Mouse (Mus musculus) limb, embryonic 15.5 days (tissue): ENCODE results near the gene Fsd1l. TPM values are rescaled to one million over a fixed set of nuclear protein-coding genes. Genes with fewer than 3 reads are reported as not detected.
"Not testable (repeated sequence)": the region's sequence is repeated elsewhere in the genome, so short reads cannot be mapped to it uniquely, and the experiment has no call there.

Experiments used
- ATAC-seq: fragments of 200-750 bp; cut with Nextera tagmentation; 2 replicates; pipeline ENCODE4 v1.8.0; 2017; ENCODE audit warnings: low read depth, moderate TSS enrichment; ENCODE audit not compliant: insufficient number of reproducible peaks, low FRiP score, low TSS enrichment
- H3K27ac ChIP-seq: fragments of 300-500 bp; sonication (generic); 2 replicates; pipeline ENCODE4 v1.5.1; 2015; ENCODE audit warnings: moderate library complexity, mild to moderate bottlenecking, inconsistent platforms
- H3K27me3 ChIP-seq: fragments of 300-500 bp; sonication (generic); 2 replicates; pipeline ENCODE4 v1.6.1; 2015; ENCODE audit warnings: inconsistent platforms
- H3K36me3 ChIP-seq: fragments of 300-500 bp; sonication (generic); 2 replicates; pipeline ENCODE4 v1.6.1; 2015; ENCODE audit warnings: inconsistent platforms
- H3K4me1 ChIP-seq: fragments of 300-500 bp; sonication (generic); 2 replicates; pipeline ENCODE4 v1.6.1; 2015; ENCODE audit warnings: inconsistent platforms
- H3K4me2 ChIP-seq: fragments of 300-500 bp; sonication (generic); 2 replicates; pipeline ENCODE4 v1.6.1; 2015; ENCODE audit warnings: mild to moderate bottlenecking, inconsistent platforms
- H3K4me3 ChIP-seq: fragments of 300-500 bp; sonication (generic); 2 replicates; pipeline ENCODE4 v1.5.1; 2015; ENCODE audit warnings: mild to moderate bottlenecking, inconsistent platforms
- H3K9ac ChIP-seq: fragments of 300-500 bp; sonication (generic); 2 replicates; pipeline ENCODE4 v1.6.1; 2015; ENCODE audit warnings: inconsistent platforms
- H3K9me3 ChIP-seq: fragments of 300-500 bp; sonication (generic); 2 replicates; pipeline ENCODE4 v1.6.1; 2016; ENCODE audit warnings: inconsistent platforms
- WGBS: fragments of 180-500 bp; shearing (Covaris S2); methylation state at CpG from one replicate; pipeline ENCODE4 v1.1.7; 2015; 5-methylcytosine and 5-hydroxymethylcytosine counted together
- polyA plus RNA-seq: library from polyadenylated mRNA; unstranded; fragments of >200 nt; fragmentation: Nextera tagmentation; extraction: Ambion mirVana; gene quantifications from 2 replicates; pipeline ENCODE4 v1.2.1, GENCODE M21; 2015

Fsd1l gene
- polyA plus RNA-seq, 1 experiment from 2014 or later = 13.1 TPM

DNA sequence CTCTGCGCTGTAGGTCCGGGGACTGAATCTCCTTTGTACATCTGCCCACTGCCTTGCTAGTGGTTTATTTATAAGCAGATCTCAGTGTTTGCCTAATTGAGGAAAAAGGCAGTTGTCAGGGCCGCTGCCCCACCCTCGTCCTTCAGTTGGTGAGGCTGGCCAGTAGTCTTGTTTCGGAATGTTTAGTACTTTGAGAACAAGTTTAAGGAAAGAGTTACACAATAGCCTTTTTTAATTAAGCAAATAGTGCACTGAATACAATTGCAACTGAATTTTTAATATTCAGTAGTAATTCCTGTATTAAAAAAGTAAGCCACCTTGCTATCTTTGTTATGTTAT, 709 bp downstream of the Fsd1l start:
- H3K9me3 ChIP-seq = no peaks in the 10 kb centered on the region
- H3K4me1 ChIP-seq = peaks cover 10% of the 10 kb centered on the region; the same call in 1 of the 2 replicates
- no peak for ATAC-seq
- WGBS = 2% methylated on average over 5 of the region's 5 CpGs
- no peaks in the 10 kb centered on the region for H3K36me3 ChIP-seq
- H3K27ac ChIP-seq = peak overlapping the region; percentile 65
- peak overlapping the region; percentile 71 for H3K9ac ChIP-seq
- no peaks in the 10 kb centered on the region for H3K27me3 ChIP-seq
- peak overlapping the region; percentile 74 for H3K4me2 ChIP-seq
- peak overlapping the region; percentile 80 for H3K4me3 ChIP-seq

DNA sequence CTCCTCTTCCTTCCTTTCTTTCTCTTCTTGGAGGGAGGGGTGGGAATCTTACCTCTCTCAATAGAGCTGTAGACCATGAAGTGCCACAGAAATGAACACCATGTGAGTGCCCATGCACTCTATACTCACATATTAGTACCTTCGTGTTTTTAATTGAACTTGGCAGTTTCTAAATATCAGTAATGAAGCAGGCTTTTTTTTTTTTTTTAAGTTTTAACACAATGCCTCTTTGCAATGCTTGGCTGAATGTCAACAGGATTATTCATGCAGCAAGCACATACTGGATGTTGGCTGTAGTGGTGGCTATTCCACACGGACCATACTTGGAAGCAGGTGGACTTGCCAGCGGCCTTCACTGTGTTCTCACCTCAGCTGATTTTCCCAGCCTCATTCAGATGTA, 4.1 kb downstream of the Fsd1l start:
- H3K27ac ChIP-seq = no peak overlapping the region
- no peaks in the 10 kb centered on the region for H3K36me3 ChIP-seq
- H3K27me3 ChIP-seq = no peaks in the 10 kb centered on the region
- H3K4me2 ChIP-seq = no peak overlapping the region
- no peak overlapping the region for H3K9ac ChIP-seq
- H3K4me3 ChIP-seq = no peak overlapping the region
- ATAC-seq = no peak
- 75% methylated on average over 3 of the region's 3 CpGs for WGBS
- peaks cover 6% of the 10 kb centered on the region; the same call in 1 of the 2 replicates for H3K4me1 ChIP-seq
- H3K9me3 ChIP-seq = no peaks in the 10 kb centered on the region

DNA sequence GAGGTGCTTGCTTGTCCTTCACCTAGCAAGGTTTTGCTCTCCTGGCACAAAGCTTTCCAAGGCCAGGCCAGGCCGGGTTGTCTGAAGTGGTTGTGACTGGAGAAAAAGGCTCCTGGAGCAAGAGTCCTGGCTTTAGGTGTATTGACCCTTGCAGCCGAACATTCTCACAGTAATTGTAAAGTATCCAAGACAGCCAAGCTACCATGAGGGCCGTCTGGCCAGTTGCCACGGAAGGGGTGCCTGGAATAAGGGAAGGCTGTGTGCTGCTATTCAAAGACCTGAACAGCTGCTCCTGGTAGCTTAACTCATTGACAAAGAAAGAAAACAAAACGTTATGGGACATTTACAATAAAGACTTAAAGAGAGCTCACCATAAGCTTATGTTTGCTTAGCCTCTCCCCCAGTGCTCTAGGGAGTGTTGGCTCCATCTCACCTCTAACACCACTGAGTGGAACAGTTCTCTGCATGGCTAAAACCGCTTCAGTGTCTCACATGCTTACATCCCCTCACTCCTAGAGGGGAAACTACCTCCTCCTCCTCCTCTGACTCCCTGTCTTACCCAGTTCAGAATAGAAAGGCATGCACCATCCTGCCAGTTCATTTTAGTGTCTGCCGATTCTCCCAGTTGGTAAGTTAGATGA, 6.1 kb downstream of the Fsd1l start:
- WGBS = 56% methylated on average over 7 of the region's 7 CpGs
- H3K9me3 ChIP-seq = no peaks in the 10 kb centered on the region
- no peaks in the 10 kb centered on the region for H3K4me1 ChIP-seq
- no peaks in the 10 kb centered on the region for H3K27me3 ChIP-seq
- H3K4me2 ChIP-seq = no peak overlapping the region
- no peak overlapping the region for H3K9ac ChIP-seq
- no peak overlapping the region for H3K4me3 ChIP-seq
- H3K36me3 ChIP-seq = peaks cover 9% of the 10 kb centered on the region
- no peak overlapping the region for H3K27ac ChIP-seq
- no peak for ATAC-seq

DNA sequence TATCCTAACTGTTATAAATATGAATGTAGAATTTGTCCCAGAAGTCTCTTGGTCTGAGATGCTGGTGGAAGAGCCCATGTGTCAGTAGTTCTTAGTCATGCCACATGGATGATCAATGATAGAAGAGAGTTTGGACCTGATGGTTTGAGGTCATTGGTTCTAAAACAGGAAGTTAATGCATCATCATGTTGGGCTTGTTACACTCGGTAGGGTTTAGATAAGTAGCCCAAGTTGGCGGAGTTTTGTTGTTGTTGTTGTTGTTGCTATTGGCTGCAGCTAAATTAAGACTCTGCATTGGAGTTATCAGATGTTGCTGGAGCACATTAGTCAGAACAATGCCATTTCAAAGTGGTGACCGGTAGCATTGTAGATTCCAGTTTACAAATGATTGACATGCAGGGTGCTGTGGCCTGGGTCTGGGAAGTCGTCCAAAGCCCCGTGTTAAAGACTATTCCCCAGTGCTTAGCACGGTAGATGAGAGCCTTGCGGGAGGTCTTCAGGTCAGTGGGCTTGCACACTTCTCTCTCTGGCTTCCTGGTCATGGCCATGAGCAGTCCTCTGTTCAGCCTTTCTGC, 7.4 kb downstream of the Fsd1l start:
- no peaks in the 10 kb centered on the region for H3K9me3 ChIP-seq
- H3K27ac ChIP-seq = no peak overlapping the region
- H3K4me3 ChIP-seq = no peak overlapping the region
- WGBS = 77% methylated on average over 7 of the region's 7 CpGs
- H3K9ac ChIP-seq = no peak overlapping the region
- H3K4me2 ChIP-seq = no peak overlapping the region
- peaks cover 9% of the 10 kb centered on the region for H3K36me3 ChIP-seq
- H3K4me1 ChIP-seq = no peaks in the 10 kb centered on the region
- H3K27me3 ChIP-seq = no peaks in the 10 kb centered on the region
- no peak for ATAC-seq

- H3K4me1 ChIP-seq = no peaks in the 10 kb centered on the region
- 63% methylated on average over 3 of the region's 3 CpGs for WGBS
- no peak overlapping the region for H3K9ac ChIP-seq
Observed at GRCm38 (mm10) chr4:53658029-53658428, 26.8 kb downstream of the Fsd1l start.

DNA sequence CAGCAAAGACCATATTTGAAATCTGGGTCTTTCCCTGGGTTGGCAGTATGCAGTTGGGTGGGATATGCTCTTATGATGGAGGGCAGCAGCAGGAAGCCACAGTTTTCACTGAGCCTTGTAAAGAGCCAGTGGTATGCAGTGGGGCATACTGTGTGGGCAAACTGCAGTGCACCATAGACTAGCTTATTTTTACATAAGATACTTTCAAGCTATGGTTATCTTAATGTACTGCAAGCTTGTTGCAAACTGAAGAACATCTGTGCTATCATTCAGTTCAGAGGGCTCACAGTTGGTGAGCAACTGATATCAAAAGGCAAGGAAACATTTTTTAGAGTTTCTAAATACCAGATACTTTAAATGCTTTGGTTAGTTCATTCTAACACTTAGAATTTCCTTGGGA, 29.4 kb downstream of the Fsd1l start:
- no peak overlapping the region for H3K4me2 ChIP-seq
- H3K4me3 ChIP-seq = no peak overlapping the region
- no peak for ATAC-seq
- no peaks in the 10 kb centered on the region for H3K27me3 ChIP-seq
- H3K4me1 ChIP-seq = no peaks in the 10 kb centered on the region
- no peak overlapping the region for H3K9ac ChIP-seq
- no peak overlapping the region for H3K27ac ChIP-seq
- no peaks in the 10 kb centered on the region for H3K9me3 ChIP-seq
- peaks cover 18% of the 10 kb centered on the region for H3K36me3 ChIP-seq

More at GRCm38 (mm10) chr4:53658029-53658428, 26.8 kb downstream of the Fsd1l start:
- H3K9me3 ChIP-seq = no peaks in the 10 kb centered on the region
- peaks cover 21% of the 10 kb centered on the region for H3K36me3 ChIP-seq
- no peak for ATAC-seq
- no peak overlapping the region for H3K27ac ChIP-seq
- no peak overlapping the region for H3K4me2 ChIP-seq
- H3K4me3 ChIP-seq = no peak overlapping the region
- no peaks in the 10 kb centered on the region for H3K27me3 ChIP-seq

- H3K4me2 ChIP-seq = no peak overlapping the region
- H3K9ac ChIP-seq = no peak overlapping the region
- 84% methylated on average over 8 of the region's 8 CpGs for WGBS
- H3K9me3 ChIP-seq = no peaks in the 10 kb centered on the region
- no peaks in the 10 kb centered on the region for H3K27me3 ChIP-seq
- no peak for ATAC-seq
- no peak overlapping the region for H3K27ac ChIP-seq
- H3K4me3 ChIP-seq = no peak overlapping the region
- no peaks in the 10 kb centered on the region for H3K4me1 ChIP-seq
- peaks cover 17% of the 10 kb centered on the region; the same call in 1 of the 2 replicates for H3K36me3 ChIP-seq
Observed at GRCm38 (mm10) chr4:53682092-53682491, 50.8 kb downstream of the Fsd1l start.

GRCm38 (mm10) chr4:53688965-53689364, 57.7 kb downstream of the Fsd1l start:
- H3K27ac ChIP-seq = no peak overlapping the region
- H3K9me3 ChIP-seq = no peaks in the 10 kb centered on the region
- no peaks in the 10 kb centered on the region for H3K4me1 ChIP-seq
- H3K4me2 ChIP-seq = no peak overlapping the region
- WGBS = 85% methylated on average over 4 of the region's 4 CpGs
- no peak overlapping the region for H3K9ac ChIP-seq
- ATAC-seq = no peak
- no peaks in the 10 kb centered on the region for H3K27me3 ChIP-seq
- no peak overlapping the region for H3K4me3 ChIP-seq
- no peaks in the 10 kb centered on the region for H3K36me3 ChIP-seq

- peaks cover 2% of the 10 kb centered on the region; the same call in 1 of the 2 replicates for H3K36me3 ChIP-seq
- no peak overlapping the region for H3K27ac ChIP-seq
- H3K4me1 ChIP-seq = no peaks in the 10 kb centered on the region
- no peak overlapping the region for H3K4me2 ChIP-seq
- WGBS = 90% methylated on average over 1 of the region's 1 CpGs
- ATAC-seq = no peak
- no peaks in the 10 kb centered on the region for H3K9me3 ChIP-seq
- no peak overlapping the region for H3K9ac ChIP-seq
- no peaks in the 10 kb centered on the region for H3K27me3 ChIP-seq
- H3K4me3 ChIP-seq = no peak overlapping the region
Observed at GRCm38 (mm10) chr4:53691418-53691817, 60.1 kb downstream of the Fsd1l start.

DNA sequence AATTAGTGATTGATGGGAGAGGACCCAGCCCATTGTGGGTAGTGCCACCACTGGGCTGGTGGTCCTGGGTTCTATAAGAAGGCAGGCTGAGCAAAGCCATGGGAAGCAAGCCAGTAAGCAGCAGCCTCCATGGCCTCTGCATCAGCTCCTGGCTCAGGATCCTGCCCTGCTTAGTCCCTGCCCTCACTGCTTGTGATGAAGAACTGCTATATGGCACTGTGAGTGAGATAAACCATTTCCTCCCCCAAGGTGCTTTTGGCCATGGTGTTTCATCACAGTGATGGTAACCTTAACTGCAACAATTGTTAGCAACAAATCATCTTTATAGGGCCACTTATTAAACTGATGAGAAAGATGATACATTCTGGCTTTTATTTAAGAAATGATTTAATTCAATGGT, 77.9 kb downstream of the Fsd1l start:
- H3K9me3 ChIP-seq, H3K9ac ChIP-seq, H3K4me1 ChIP-seq, H3K27me3 ChIP-seq, H3K27ac ChIP-seq, H3K36me3 ChIP-seq, H3K4me2 ChIP-seq, ATAC-seq, H3K4me3 ChIP-seq: not testable (repeated sequence)

GRCm38 (mm10) chr4:53710021-53710420, 78.8 kb downstream of the Fsd1l start:
- Histone ChIP-seq H3K36me3 (no peaks in the 10 kb centered on the region), H3K9ac (no peak overlapping the region), H3K27ac (no peak overlapping the region), H3K9me3 (no peaks in the 10 kb centered on the region), H3K4me2 (no peak overlapping the region), H3K4me1 (peaks cover 4% of the 10 kb centered on the region; the same call in 1 of the 2 replicates), H3K4me3 (no peak overlapping the region), H3K27me3 (no peaks in the 10 kb centered on the region)
- WGBS = 69% methylated on average over 2 of the region's 2 CpGs
- no peak for ATAC-seq

GRCm38 (mm10) chr4:53710555-53711328, 79.5 kb downstream of the Fsd1l start:
- ATAC-seq = no peak
- WGBS = 74% methylated on average over 6 of the region's 6 CpGs
- H3K4me3 ChIP-seq = no peak overlapping the region

More at GRCm38 (mm10) chr4:53710555-53711328, 79.5 kb downstream of the Fsd1l start:
- Histone ChIP-seq H3K9me3 (no peaks in the 10 kb centered on the region), H3K36me3 (no peaks in the 10 kb centered on the region), H3K27me3 (no peaks in the 10 kb centered on the region), H3K9ac (no peak overlapping the region), H3K4me2 (no peak overlapping the region), H3K4me1 (peaks cover 9% of the 10 kb centered on the region; the same call in 1 of the 2 replicates), H3K27ac (no peak overlapping the region)
